Comparison of ENCODE assay signal across 7 mouse cellular contexts in genomic region chr2:32680051-32680451, GRCm38 (mm10). TPM values are rescaled to one million over a fixed set of nuclear protein-coding genes. Genes with fewer than 3 reads are reported as not detected.
DNase-seq lines count a peak whose midpoint lies in the region; ATAC-seq and TF ChIP-seq lines count a peak whose summit lies in the region.

No protein-coding gene starts in this region.

- no peaks in the 10 kb centered on the region for H3K79me2 ChIP-seq in myocyte (ENCODE audit: control insufficient read depth, insufficient read depth)

- WGBS in midbrain, embryonic 10.5 days: 67% methylated on average over 7 of the region's 7 CpGs
- WGBS in midbrain, embryonic 13.5 days: 64% methylated on average over 7 of the region's 7 CpGs
- WGBS in embryonic facial prominence, embryonic 10.5 days: 61% methylated on average over 7 of the region's 7 CpGs
- WGBS in heart, embryonic 16.5 days: 31% methylated on average over 7 of the region's 7 CpGs

- no peaks in the 10 kb centered on the region for H3K9me3 ChIP-seq in midbrain, embryonic 10.5 days (replicated peaks)
- no peaks in the 10 kb centered on the region for H3K9me3 ChIP-seq in midbrain, embryonic 13.5 days
- no peaks in the 10 kb centered on the region for H3K9me3 ChIP-seq in embryonic facial prominence, embryonic 10.5 days
- H3K9me3 ChIP-seq in heart, embryonic 16.5 days (replicated peaks; ENCODE audit: control insufficient read depth, low read length): peaks cover 2% of the 10 kb centered on the region; the same call in 1 of the 2 replicates

- peak; percentile 74 for TF ChIP-seq POLR2A in myocyte (IDR thresholded peaks at IDR 0.05; ENCODE audit: insufficient read length, low read depth)

- no peak overlapping the region for H3K9ac ChIP-seq in midbrain, embryonic 13.5 days (replicated peaks)
- peak overlapping the region; percentile 43; the same call in 1 of the 2 replicates for H3K9ac ChIP-seq in heart, embryonic 16.5 days (ENCODE audit: low read length)

- H3K36me3 ChIP-seq in midbrain, embryonic 10.5 days: peaks cover 41% of the 10 kb centered on the region
- peaks cover 26% of the 10 kb centered on the region for H3K36me3 ChIP-seq in midbrain, embryonic 13.5 days
- H3K36me3 ChIP-seq in embryonic facial prominence, embryonic 10.5 days (replicated peaks): peaks cover 38% of the 10 kb centered on the region
- H3K36me3 ChIP-seq in heart, embryonic 16.5 days (ENCODE audit: control insufficient read depth, insufficient read depth): peaks cover 40% of the 10 kb centered on the region
- H3K36me3 ChIP-seq in myocyte (ENCODE audit: control insufficient read depth, insufficient read depth): no peaks in the 10 kb centered on the region

- DNase-seq in midbrain, embryonic 10.5 days (ENCODE audit: low spot score): no peak
- DNase-seq in embryonic facial prominence, embryonic 10.5 days (ENCODE audit: low spot score): no peak
- no peak for DNase-seq in spleen, postnatal 10 days (ENCODE audit: low spot score in 2 of 2)

- H3K4me1 ChIP-seq in midbrain, embryonic 10.5 days: peaks cover 13% of the 10 kb centered on the region
- H3K4me1 ChIP-seq in midbrain, embryonic 13.5 days (replicated peaks): no peaks in the 10 kb centered on the region
- peaks cover 26% of the 10 kb centered on the region for H3K4me1 ChIP-seq in embryonic facial prominence, embryonic 10.5 days
- peaks cover 10% of the 10 kb centered on the region for H3K4me1 ChIP-seq in heart, embryonic 16.5 days (ENCODE audit: control insufficient read depth, insufficient read depth, low read length)

- no peak overlapping the region for H3ac ChIP-seq in myocyte (ENCODE audit: control insufficient read depth, insufficient read length)

- H3K4me3 ChIP-seq in midbrain, embryonic 10.5 days: no peak overlapping the region
- H3K4me3 ChIP-seq in midbrain, embryonic 13.5 days (replicated peaks): no peak overlapping the region
- no peak overlapping the region for H3K4me3 ChIP-seq in embryonic facial prominence, embryonic 10.5 days
- H3K4me3 ChIP-seq in heart, embryonic 16.5 days (ENCODE audit: low read length): no peak overlapping the region
- H3K4me3 ChIP-seq in myocyte: no peak overlapping the region

- no peak overlapping the region for H3K4me2 ChIP-seq in midbrain, embryonic 13.5 days (replicated peaks)
- H3K4me2 ChIP-seq in heart, embryonic 16.5 days (ENCODE audit: low read depth, low read length): no peak overlapping the region
- H3K4me2 ChIP-seq in myocyte (ENCODE audit: low read depth): peak overlapping the region; percentile 75

- H3K27ac ChIP-seq in midbrain, embryonic 10.5 days (replicated peaks): peak overlapping the region; percentile 53; the same call in 1 of the 2 replicates
- H3K27ac ChIP-seq in midbrain, embryonic 13.5 days: no peak overlapping the region
- H3K27ac ChIP-seq in embryonic facial prominence, embryonic 10.5 days (replicated peaks): peak overlapping the region; percentile 55
- H3K27ac ChIP-seq in heart, embryonic 16.5 days (ENCODE audit: low read length): peak overlapping the region; percentile 45; the same call in 1 of the 2 replicates

- no peaks in the 10 kb centered on the region for H3K27me3 ChIP-seq in midbrain, embryonic 10.5 days (ENCODE audit: low read depth, poor library complexity, severe bottlenecking)
- H3K27me3 ChIP-seq in midbrain, embryonic 13.5 days: no peaks in the 10 kb centered on the region
- H3K27me3 ChIP-seq in embryonic facial prominence, embryonic 10.5 days (replicated peaks; ENCODE audit: low read depth, poor library complexity, severe bottlenecking): no peaks in the 10 kb centered on the region
- no peaks in the 10 kb centered on the region for H3K27me3 ChIP-seq in heart, embryonic 16.5 days (ENCODE audit: control insufficient read depth, insufficient read depth, low read length)
- H3K27me3 ChIP-seq in myocyte (ENCODE audit: control insufficient read depth, insufficient read depth, insufficient read length): no peaks in the 10 kb centered on the region

- ATAC-seq in midbrain, embryonic 13.5 days: no peak
- peak; percentile 43; the same call in 1 of the 2 replicates for ATAC-seq in heart, embryonic 16.5 days (replicated peaks; ENCODE audit: extremely low read depth, insufficient read depth, low FRiP score)
- ATAC-seq in megakaryocyte, adult 5-6 weeks (ENCODE audit: poor library complexity, severe bottlenecking): no peak

TF ChIP-seq in myocyte, 11 proteins besides CTCF, POLR2A, EP300 and RAD21:
- peak in 2 of 3 experiments; percentile 41 to 70 for TF ChIP-seq MYOD1 (IDR thresholded peaks at IDR 0.05; ENCODE audit: control insufficient read depth in 1 of 3, insufficient read length in 2 of 3, low read depth in 2 of 3)
- no peak for TF ChIP-seq TCF12 (IDR thresholded peaks at IDR 0.05; ENCODE audit: insufficient read depth, poor library complexity, severe bottlenecking)
- TF ChIP-seq REST (IDR thresholded peaks at IDR 0.05; ENCODE audit: insufficient read depth, insufficient read length): no peak
- no peak for TF ChIP-seq USF1 (IDR thresholded peaks at IDR 0.05; ENCODE audit: low read depth)
- TF ChIP-seq E2F4 (IDR thresholded peaks at IDR 0.05; ENCODE audit: insufficient read depth): no peak
- TF ChIP-seq SRF (IDR thresholded peaks at IDR 0.05; ENCODE audit: control insufficient read depth, insufficient read length, low read depth): no peak
- peak in 2 of 3 experiments; percentile 38 to 66 for TF ChIP-seq MYOG (IDR thresholded peaks at IDR 0.05; ENCODE audit: control insufficient read depth in 1 of 3, insufficient read depth in 1 of 3, insufficient read length in 2 of 3, low read depth in 2 of 3)
- TF ChIP-seq POLR2AphosphoS2 (IDR thresholded peaks at IDR 0.05; ENCODE audit: insufficient read length, low read depth): peak; percentile 15
- no peak for TF ChIP-seq TCF3 (IDR thresholded peaks at IDR 0.05; ENCODE audit: insufficient read length, low read depth)
- TF ChIP-seq CEBPB (IDR thresholded peaks at IDR 0.05; ENCODE audit: insufficient read depth, poor library complexity, severe bottlenecking): no peak
- TF ChIP-seq MAX (IDR thresholded peaks at IDR 0.05; ENCODE audit: low read depth): no peak

RNA-seq across cellular contexts. Expression of gene Fpgs, which starts 23.9 kb away (rescaled TPM):
- polyA plus RNA-seq in midbrain, embryonic 10.5 days (2016; fragmentation: Nextera tagmentation; extraction: Ambion mirVana): 25.6 and 27.9 TPM in 2 replicates
- 16.5 and 16.6 TPM in 2 replicates for polyA plus RNA-seq in midbrain, embryonic 13.5 days (2015; fragmentation: Nextera tagmentation; extraction: Ambion mirVana)
- polyA plus RNA-seq in embryonic facial prominence, embryonic 10.5 days (2016; fragmentation: Nextera tagmentation; extraction: Ambion mirVana): 33.5 and 35.5 TPM in 2 replicates
- polyA plus RNA-seq in heart, embryonic 16.5 days (2015; fragmentation: Nextera tagmentation; extraction: Ambion mirVana): 16.7 and 16.9 TPM in 2 replicates
- polyA plus RNA-seq in myocyte (2012; fragmentation: generic; extraction: Trizol): 20.7 TPM
- total RNA-seq in megakaryocyte, adult 5-6 weeks (2015): 0.91 and 4.6 TPM in 2 replicates
- total RNA-seq in megakaryocyte, adult 5-6 weeks (2017): 2.6 and 3.0 TPM in 2 replicates

RNA-seq across cellular contexts. Expression of gene Cdk9, which starts 32.8 kb away (rescaled TPM):
- polyA plus RNA-seq in midbrain, embryonic 10.5 days (2016; fragmentation: Nextera tagmentation; extraction: Ambion mirVana): 119 and 132 TPM in 2 replicates
- 78.5 and 84.5 TPM in 2 replicates for polyA plus RNA-seq in midbrain, embryonic 13.5 days (2015; fragmentation: Nextera tagmentation; extraction: Ambion mirVana)
- polyA plus RNA-seq in embryonic facial prominence, embryonic 10.5 days (2016; fragmentation: Nextera tagmentation; extraction: Ambion mirVana): 130 and 135 TPM in 2 replicates
- 57.1 and 59.8 TPM in 2 replicates for polyA plus RNA-seq in heart, embryonic 16.5 days (2015; fragmentation: Nextera tagmentation; extraction: Ambion mirVana)
- 76.6 TPM for polyA plus RNA-seq in myocyte (2012; fragmentation: generic; extraction: Trizol)
- total RNA-seq in megakaryocyte, adult 5-6 weeks (2015): 82.1 and 84.4 TPM in 2 replicates
- 73.9 and 79.2 TPM in 2 replicates for total RNA-seq in megakaryocyte, adult 5-6 weeks (2017)

RNA-seq across cellular contexts. Expression of gene Eng, which starts 33.7 kb away (rescaled TPM):
- polyA plus RNA-seq in midbrain, embryonic 10.5 days (2016; fragmentation: Nextera tagmentation; extraction: Ambion mirVana): 25.6 and 29.2 TPM in 2 replicates
- polyA plus RNA-seq in midbrain, embryonic 13.5 days (2015; fragmentation: Nextera tagmentation; extraction: Ambion mirVana): 22.0 and 24.8 TPM in 2 replicates
- 23.7 and 25.5 TPM in 2 replicates for polyA plus RNA-seq in embryonic facial prominence, embryonic 10.5 days (2016; fragmentation: Nextera tagmentation; extraction: Ambion mirVana)
- polyA plus RNA-seq in heart, embryonic 16.5 days (2015; fragmentation: Nextera tagmentation; extraction: Ambion mirVana): 170 and 176 TPM in 2 replicates
- 1.6 TPM for polyA plus RNA-seq in myocyte (2012; fragmentation: generic; extraction: Trizol)
- total RNA-seq in megakaryocyte, adult 5-6 weeks (2015): 6.3 and 7.9 TPM in 2 replicates
- 2.0 and 2.2 TPM in 2 replicates for total RNA-seq in megakaryocyte, adult 5-6 weeks (2017)

RNA-seq across cellular contexts. Expression of gene Sh2d3c, which starts 40.8 kb away (rescaled TPM):
- 26.7 and 33.6 TPM in 2 replicates for polyA plus RNA-seq in midbrain, embryonic 10.5 days (2016; fragmentation: Nextera tagmentation; extraction: Ambion mirVana)
- polyA plus RNA-seq in midbrain, embryonic 13.5 days (2015; fragmentation: Nextera tagmentation; extraction: Ambion mirVana): 37.8 and 40.7 TPM in 2 replicates
- 27.1 and 27.5 TPM in 2 replicates for polyA plus RNA-seq in embryonic facial prominence, embryonic 10.5 days (2016; fragmentation: Nextera tagmentation; extraction: Ambion mirVana)
- 32.4 and 33.6 TPM in 2 replicates for polyA plus RNA-seq in heart, embryonic 16.5 days (2015; fragmentation: Nextera tagmentation; extraction: Ambion mirVana)
- 0.52 TPM for polyA plus RNA-seq in myocyte (2012; fragmentation: generic; extraction: Trizol)
- total RNA-seq in megakaryocyte, adult 5-6 weeks (2015): 49.8 and 56.2 TPM in 2 replicates
- 30.1 and 38.2 TPM in 2 replicates for total RNA-seq in megakaryocyte, adult 5-6 weeks (2017)

RNA-seq across cellular contexts. Expression of gene Ak1, which starts 58.5 kb away (rescaled TPM):
- 26.4 and 30.3 TPM in 2 replicates for polyA plus RNA-seq in midbrain, embryonic 10.5 days (2016; fragmentation: Nextera tagmentation; extraction: Ambion mirVana)
- 62.5 and 62.9 TPM in 2 replicates for polyA plus RNA-seq in midbrain, embryonic 13.5 days (2015; fragmentation: Nextera tagmentation; extraction: Ambion mirVana)
- polyA plus RNA-seq in embryonic facial prominence, embryonic 10.5 days (2016; fragmentation: Nextera tagmentation; extraction: Ambion mirVana): 20.5 and 24.7 TPM in 2 replicates
- 470 and 488 TPM in 2 replicates for polyA plus RNA-seq in heart, embryonic 16.5 days (2015; fragmentation: Nextera tagmentation; extraction: Ambion mirVana)
- polyA plus RNA-seq in myocyte (2012; fragmentation: generic; extraction: Trizol): 265 TPM
- not detected in 2 replicates for total RNA-seq in megakaryocyte, adult 5-6 weeks (2015)
- total RNA-seq in megakaryocyte, adult 5-6 weeks (2017): not detected in 2 replicates
